Mouse (Mus musculus) olfactory bulb, adult 2 months (tissue): ENCODE measurements around the gene Pip5k1b. TPM values are rescaled to one million over a fixed set of nuclear protein-coding genes. Genes with fewer than 3 reads are reported as not detected.

Experiments
- H3K27ac ChIP-seq: fragments of 200-500 bp; 2 replicates; pipeline ENCODE4 v1.5.1; 2012; ENCODE audit warnings: low read depth, low read length; ENCODE audit not compliant: insufficient read depth
- H3K4me1 ChIP-seq: fragments of 200-500 bp; 2 replicates; pipeline ENCODE4 v1.6.1; 2012; ENCODE audit warnings: low read length; ENCODE audit not compliant: control insufficient read depth, insufficient read depth
- H3K4me3 ChIP-seq: fragments of 200-500 bp; 2 replicates; pipeline ENCODE4 v1.5.1; 2012; ENCODE audit warnings: mild to moderate bottlenecking, low read depth, low read length, moderate library complexity; ENCODE audit not compliant: insufficient read depth
- CTCF ChIP-seq: fragments of 200-500 bp; IDR thresholded peaks from 2 replicates; pipeline ENCODE4 v1.5.1; 2012; ENCODE audit warnings: low read depth, mild to moderate bottlenecking, low read length, moderate library complexity; ENCODE audit not compliant: insufficient read depth
- POLR2A ChIP-seq: fragments of 200-500 bp; IDR thresholded peaks from 2 replicates; pipeline ENCODE4 v1.6.1; 2012; ENCODE audit warnings: mild to moderate bottlenecking, low read depth, low read length, moderate library complexity; ENCODE audit not compliant: insufficient read depth
- WGBS: fragments of 180-500 bp; shearing (Covaris S2); methylation state at CpG from one replicate; pipeline ENCODE4 v1.1.7; 2018; 5-methylcytosine and 5-hydroxymethylcytosine counted together
- polyA plus RNA-seq: library from polyadenylated mRNA; stranded (reverse); fragments of >200 nt; gene quantifications from 2 replicates; pipeline ENCODE4 v1.2.4, GENCODE M21; 2012; ENCODE audit warnings: low replicate concordance; ENCODE audit not compliant: missing spikeins, insufficient read depth, insufficient read length

Gene Pip5k1b
- polyA plus RNA-seq, 1 experiment = not detected

- no peaks in the 10 kb centered on the region for H3K4me1 ChIP-seq
- TF ChIP-seq CTCF (no peak), POLR2A (no peak)
- WGBS = 76% methylated on average over 15 of the region's 15 CpGs
- H3K27ac ChIP-seq = no peak overlapping the region
- no peak overlapping the region for H3K4me3 ChIP-seq
Observed at GRCm38 (mm10) chr19:24526731-24527612, 28.7 kb downstream of the Pip5k1b start.

- H3K4me3 ChIP-seq = no peak overlapping the region
- no peaks in the 10 kb centered on the region for H3K4me1 ChIP-seq
- 88% methylated on average over 15 of the region's 15 CpGs for WGBS
- TF ChIP-seq POLR2A = no peak
- no peak for TF ChIP-seq CTCF
- H3K27ac ChIP-seq = no peak overlapping the region
Observed at GRCm38 (mm10) chr19:24523476-24524313, 32.0 kb downstream of the Pip5k1b start.

GRCm38 (mm10) chr19:24521997-24522396, 33.7 kb downstream of the Pip5k1b start:
- Histone ChIP-seq H3K27ac (no peak overlapping the region), H3K4me3 (no peak overlapping the region), H3K4me1 (no peaks in the 10 kb centered on the region)
- 88% methylated on average over 7 of the region's 7 CpGs for WGBS
- TF ChIP-seq CTCF (no peak), POLR2A (no peak)

- Histone ChIP-seq H3K4me1 (no peaks in the 10 kb centered on the region), H3K4me3 (no peak overlapping the region), H3K27ac (no peak overlapping the region)
- 93% methylated on average over 9 of the region's 9 CpGs for WGBS
- no peak for TF ChIP-seq POLR2A
- no peak for TF ChIP-seq CTCF
Observed at GRCm38 (mm10) chr19:24521146-24521545, 34.5 kb downstream of the Pip5k1b start.

GRCm38 (mm10) chr19:24519732-24520409, 35.8 kb downstream of the Pip5k1b start:
- no peak overlapping the region for H3K4me3 ChIP-seq
- WGBS = 92% methylated on average over 6 of the region's 6 CpGs
- no peak overlapping the region for H3K27ac ChIP-seq
- H3K4me1 ChIP-seq = no peaks in the 10 kb centered on the region
- TF ChIP-seq CTCF (no peak), POLR2A (no peak)

GRCm38 (mm10) chr19:24518384-24518783, 37.3 kb downstream of the Pip5k1b start:
- TF ChIP-seq CTCF = no peak
- Histone ChIP-seq H3K27ac (no peak overlapping the region), H3K4me1 (no peaks in the 10 kb centered on the region), H3K4me3 (no peak overlapping the region)

- no peak overlapping the region for H3K4me3 ChIP-seq
- no peak for TF ChIP-seq POLR2A
- TF ChIP-seq CTCF = no peak
- H3K27ac ChIP-seq = no peak overlapping the region
- WGBS = 92% methylated on average over 7 of the region's 7 CpGs
- no peaks in the 10 kb centered on the region for H3K4me1 ChIP-seq
Observed at GRCm38 (mm10) chr19:24517057-24517456, 38.6 kb downstream of the Pip5k1b start.

GRCm38 (mm10) chr19:24515941-24516340, 39.7 kb downstream of the Pip5k1b start:
- Histone ChIP-seq H3K27ac (no peak overlapping the region), H3K4me3 (no peak overlapping the region), H3K4me1 (no peaks in the 10 kb centered on the region)
- TF ChIP-seq CTCF (no peak), POLR2A (no peak)
- 91% methylated on average over 3 of the region's 3 CpGs for WGBS
